Mouse (Mus musculus): ENCODE results near the gene Ltbp1. TPM values are rescaled to one million over a fixed set of nuclear protein-coding genes. Genes with fewer than 3 reads are reported as not detected.

The Ltbp1 gene
- polyA plus RNA-seq, 1 experiment from 2014 or later = 8.5 TPM

- Histone ChIP-seq H3K4me2 (replicated peaks; ENCODE audit: low read depth) (no peak overlapping the region), H3K9me3 (ENCODE audit: control insufficient read depth) (no peaks in the 10 kb centered on the region), H3K27ac (ENCODE audit: low read depth, low read length) (no peak overlapping the region), H3K27me3 (replicated peaks; ENCODE audit: control insufficient read depth, insufficient read depth, low read length) (no peaks in the 10 kb centered on the region), H3K4me3 (ENCODE audit: low read depth, low read length) (no peak overlapping the region), H3K9ac (ENCODE audit: low read depth, low read length) (no peak overlapping the region), H3K4me1 (replicated peaks; ENCODE audit: control insufficient read depth, insufficient read depth, low read length) (no peaks in the 10 kb centered on the region), H3K36me3 (ENCODE audit: control insufficient read depth, insufficient read depth) (no peaks in the 10 kb centered on the region)
- no peak for ATAC-seq
- WGBS = 51% methylated on average over 5 of the region's 5 CpGs
- TF ChIP-seq CTCF (IDR thresholded peaks at IDR 0.05; ENCODE audit: low read depth) = no peak
Measured at GRCm38 (mm10) chr17:75109081-75109716, 103.8 kb downstream of the Ltbp1 start.

- Histone ChIP-seq H3K27me3 (replicated peaks; ENCODE audit: control insufficient read depth, insufficient read depth, low read length) (no peaks in the 10 kb centered on the region), H3K4me1 (replicated peaks; ENCODE audit: control insufficient read depth, insufficient read depth, low read length) (no peaks in the 10 kb centered on the region), H3K4me2 (replicated peaks; ENCODE audit: low read depth) (no peak overlapping the region), H3K9me3 (ENCODE audit: control insufficient read depth) (no peaks in the 10 kb centered on the region), H3K27ac (ENCODE audit: low read depth, low read length) (no peak overlapping the region), H3K36me3 (ENCODE audit: control insufficient read depth, insufficient read depth) (no peaks in the 10 kb centered on the region), H3K4me3 (ENCODE audit: low read depth, low read length) (no peak overlapping the region), H3K9ac (ENCODE audit: low read depth, low read length) (no peak overlapping the region)
- ATAC-seq = peak; percentile 41; the same call in 1 of the 2 replicates
- TF ChIP-seq CTCF (IDR thresholded peaks at IDR 0.05; ENCODE audit: low read depth) = no peak
- 73% methylated on average over 16 of the region's 16 CpGs for WGBS
Measured at GRCm38 (mm10) chr17:75110252-75111205, 105.2 kb downstream of the Ltbp1 start.

GRCm38 (mm10) chr17:75115594-75115993 lies 110.2 kb downstream of the Ltbp1 start:
- no peaks in the 10 kb centered on the region for H3K27me3 ChIP-seq (replicated peaks; ENCODE audit: control insufficient read depth, insufficient read depth, low read length)
- 0 out of 2 replicates have a peak, but pooled peaks cover 2% of the 10 kb centered on the region for H3K4me1 ChIP-seq (replicated peaks; ENCODE audit: control insufficient read depth, insufficient read depth, low read length)
- WGBS = 73% methylated on average over 8 of the region's 8 CpGs

GRCm38 (mm10) chr17:75118896-75119295 lies 113.5 kb downstream of the Ltbp1 start:
- Histone ChIP-seq H3K9me3 (ENCODE audit: control insufficient read depth) (no peaks in the 10 kb centered on the region), H3K9ac (ENCODE audit: low read depth, low read length) (no peak overlapping the region), H3K27ac (ENCODE audit: low read depth, low read length) (no peak overlapping the region), H3K4me1 (replicated peaks; ENCODE audit: control insufficient read depth, insufficient read depth, low read length) (0 out of 2 replicates have a peak, but pooled peaks cover 2% of the 10 kb centered on the region), H3K4me3 (ENCODE audit: low read depth, low read length) (no peak overlapping the region), H3K4me2 (replicated peaks; ENCODE audit: low read depth) (no peak overlapping the region), H3K27me3 (replicated peaks; ENCODE audit: control insufficient read depth, insufficient read depth, low read length) (no peaks in the 10 kb centered on the region), H3K36me3 (ENCODE audit: control insufficient read depth, insufficient read depth) (no peaks in the 10 kb centered on the region)
- WGBS = 70% methylated on average over 3 of the region's 3 CpGs
- no peak for ATAC-seq
- 0 out of 2 replicates have a peak, but pooled peaks have one; percentile 19 for TF ChIP-seq CTCF (IDR thresholded peaks at IDR 0.05; ENCODE audit: low read depth)

More at GRCm38 (mm10) chr17:75115594-75115993, 110.2 kb downstream of the Ltbp1 start:
- Histone ChIP-seq H3K9ac (ENCODE audit: low read depth, low read length) (no peak overlapping the region), H3K9me3 (ENCODE audit: control insufficient read depth) (no peaks in the 10 kb centered on the region), H3K4me3 (ENCODE audit: low read depth, low read length) (no peak overlapping the region), H3K27ac (ENCODE audit: low read depth, low read length) (no peak overlapping the region), H3K4me2 (replicated peaks; ENCODE audit: low read depth) (no peak overlapping the region), H3K36me3 (ENCODE audit: control insufficient read depth, insufficient read depth) (no peaks in the 10 kb centered on the region)
- TF ChIP-seq CTCF (IDR thresholded peaks at IDR 0.05; ENCODE audit: low read depth) = no peak
- ATAC-seq = no peak

- Histone ChIP-seq H3K4me1 (replicated peaks; ENCODE audit: control insufficient read depth, insufficient read depth, low read length) (0 out of 2 replicates have a peak, but pooled peaks cover 2% of the 10 kb centered on the region), H3K36me3 (ENCODE audit: control insufficient read depth, insufficient read depth) (no peaks in the 10 kb centered on the region), H3K27ac (ENCODE audit: low read depth, low read length) (no peak overlapping the region)
Measured at GRCm38 (mm10) chr17:75119422-75119821, 114.1 kb downstream of the Ltbp1 start.

GRCm38 (mm10) chr17:75120071-75120470 lies 114.7 kb downstream of the Ltbp1 start:
- H3K9me3 ChIP-seq (ENCODE audit: control insufficient read depth) = no peaks in the 10 kb centered on the region
- H3K36me3 ChIP-seq (ENCODE audit: control insufficient read depth, insufficient read depth) = no peaks in the 10 kb centered on the region
- TF ChIP-seq CTCF (IDR thresholded peaks at IDR 0.05; ENCODE audit: low read depth) = 0 out of 2 replicates have a peak, but pooled peaks have one; percentile 15
- ATAC-seq = no peak
- no peak overlapping the region for H3K9ac ChIP-seq (ENCODE audit: low read depth, low read length)
- H3K27me3 ChIP-seq (replicated peaks; ENCODE audit: control insufficient read depth, insufficient read depth, low read length) = no peaks in the 10 kb centered on the region
- H3K4me1 ChIP-seq (replicated peaks; ENCODE audit: control insufficient read depth, insufficient read depth, low read length) = 0 out of 2 replicates have a peak, but pooled peaks cover 2% of the 10 kb centered on the region
- H3K27ac ChIP-seq (ENCODE audit: low read depth, low read length) = no peak overlapping the region
- 61% methylated on average over 6 of the region's 6 CpGs for whole genome bisulfite sequencing
- H3K4me2 ChIP-seq (replicated peaks; ENCODE audit: low read depth) = no peak overlapping the region
- H3K4me3 ChIP-seq (ENCODE audit: low read depth, low read length) = no peak overlapping the region

More at GRCm38 (mm10) chr17:75119422-75119821, 114.1 kb downstream of the Ltbp1 start:
- no peak for TF ChIP-seq CTCF (IDR thresholded peaks at IDR 0.05; ENCODE audit: low read depth)
- no peak overlapping the region for H3K9ac ChIP-seq (ENCODE audit: low read depth, low read length)
- WGBS = 57% methylated on average over 3 of the region's 3 CpGs
- H3K9me3 ChIP-seq (ENCODE audit: control insufficient read depth) = no peaks in the 10 kb centered on the region
- H3K4me2 ChIP-seq (replicated peaks; ENCODE audit: low read depth) = no peak overlapping the region
- no peak for ATAC-seq
- H3K27me3 ChIP-seq (replicated peaks; ENCODE audit: control insufficient read depth, insufficient read depth, low read length) = no peaks in the 10 kb centered on the region
- H3K4me3 ChIP-seq (ENCODE audit: low read depth, low read length) = no peak overlapping the region
